Mouse (Mus musculus) cerebellum, adult 2 months (tissue): ENCODE data around the gene Creld1.

Source experiments
- CTCF ChIP-seq: fragments of 200-500 bp; IDR thresholded peaks from 2 replicates; pipeline ENCODE4 v1.5.1; 2011; ENCODE audit warnings: low read depth, mild to moderate bottlenecking, control low read depth, low read length, moderate library complexity, borderline replicate concordance; ENCODE audit not compliant: insufficient read depth
- POLR2A ChIP-seq: fragments of 200-500 bp; IDR thresholded peaks from 2 replicates; pipeline ENCODE4 v1.6.1; 2011; ENCODE audit warnings: low read length, control low read depth, borderline replicate concordance; ENCODE audit not compliant: insufficient read depth

- TF ChIP-seq CTCF (no peak), POLR2A (no peak)
Observed at GRCm38 (mm10) chr6:113478906-113479305, 4.2 kb upstream of the Creld1 start.
